Mouse (Mus musculus): Measurements from ENCODE around the gene Aplp1. TPM values are rescaled to one million over a fixed set of nuclear protein-coding genes. Genes with fewer than 3 reads are reported as not detected.

Aplp1 gene
- polyA plus RNA-seq, 1 experiment = 2.3 TPM

GRCm38 (mm10) chr7:30431793-30432192, 13.5 kb downstream of the Aplp1 start:
- TF ChIP-seq POLR2A (IDR thresholded peaks at IDR 0.05; ENCODE audit: borderline replicate concordance, low read depth, low read length) = no peak
- peak; percentile 56 for TF ChIP-seq CTCF (IDR thresholded peaks at IDR 0.05; ENCODE audit: low read depth, low read length)

GRCm38 (mm10) chr7:30430191-30430590, 15.1 kb downstream of the Aplp1 start:
- TF ChIP-seq CTCF (IDR thresholded peaks at IDR 0.05; ENCODE audit: low read depth, low read length) = no peak
- TF ChIP-seq POLR2A (IDR thresholded peaks at IDR 0.05; ENCODE audit: borderline replicate concordance, low read depth, low read length) = no peak
- Histone ChIP-seq H3K4me1 (ENCODE audit: control insufficient read depth, insufficient read depth, low read length) (peaks cover 15% of the 10 kb centered on the region), H3K27ac (ENCODE audit: insufficient read depth, low read depth, low read length) (no peak overlapping the region), H3K4me3 (ENCODE audit: insufficient read depth, low read length) (no peak overlapping the region)

More at GRCm38 (mm10) chr7:30431793-30432192, 13.5 kb downstream of the Aplp1 start:
- Histone ChIP-seq H3K4me1 (ENCODE audit: control insufficient read depth, insufficient read depth, low read length) (peaks cover 15% of the 10 kb centered on the region), H3K4me3 (ENCODE audit: insufficient read depth, low read length) (no peak overlapping the region), H3K27ac (ENCODE audit: insufficient read depth, low read depth, low read length) (no peak overlapping the region)

- TF ChIP-seq CTCF (IDR thresholded peaks at IDR 0.05; ENCODE audit: low read depth, low read length) = no peak
- TF ChIP-seq POLR2A (IDR thresholded peaks at IDR 0.05; ENCODE audit: borderline replicate concordance, low read depth, low read length) = no peak
- peaks cover 18% of the 10 kb centered on the region for H3K4me1 ChIP-seq (ENCODE audit: control insufficient read depth, insufficient read depth, low read length)
- H3K4me3 ChIP-seq (ENCODE audit: insufficient read depth, low read length) = no peak overlapping the region
- H3K27ac ChIP-seq (ENCODE audit: insufficient read depth, low read depth, low read length) = no peak overlapping the region
Observed at GRCm38 (mm10) chr7:30429327-30429726, 16.0 kb downstream of the Aplp1 start.

GRCm38 (mm10) chr7:30423071-30423641, 22.2 kb downstream of the Aplp1 start:
- TF ChIP-seq POLR2A (IDR thresholded peaks at IDR 0.05; ENCODE audit: borderline replicate concordance, low read depth, low read length) = no peak
- TF ChIP-seq CTCF (IDR thresholded peaks at IDR 0.05; ENCODE audit: low read depth, low read length) = no peak
- H3K4me1 ChIP-seq (ENCODE audit: control insufficient read depth, insufficient read depth, low read length) = peaks cover 27% of the 10 kb centered on the region
- H3K27ac ChIP-seq (ENCODE audit: insufficient read depth, low read depth, low read length) = peak overlapping the region; percentile 89
- H3K4me3 ChIP-seq (ENCODE audit: insufficient read depth, low read length) = peak overlapping the region; percentile 76

GRCm38 (mm10) chr7:30422560-30422959, 22.8 kb downstream of the Aplp1 start:
- peak overlapping the region; percentile 89 for H3K27ac ChIP-seq (ENCODE audit: insufficient read depth, low read depth, low read length)
- H3K4me1 ChIP-seq (ENCODE audit: control insufficient read depth, insufficient read depth, low read length) = peaks cover 31% of the 10 kb centered on the region
- peak overlapping the region; percentile 76 for H3K4me3 ChIP-seq (ENCODE audit: insufficient read depth, low read length)
- TF ChIP-seq POLR2A (IDR thresholded peaks at IDR 0.05; ENCODE audit: borderline replicate concordance, low read depth, low read length) = no peak
- no peak for TF ChIP-seq CTCF (IDR thresholded peaks at IDR 0.05; ENCODE audit: low read depth, low read length)

GRCm38 (mm10) chr7:30421890-30422435, 23.4 kb downstream of the Aplp1 start:
- H3K4me1 ChIP-seq (ENCODE audit: control insufficient read depth, insufficient read depth, low read length) = peaks cover 36% of the 10 kb centered on the region
- TF ChIP-seq CTCF (IDR thresholded peaks at IDR 0.05; ENCODE audit: low read depth, low read length) = no peak
- TF ChIP-seq POLR2A (IDR thresholded peaks at IDR 0.05; ENCODE audit: borderline replicate concordance, low read depth, low read length) = no peak
- peak overlapping the region; percentile 89 for H3K27ac ChIP-seq (ENCODE audit: insufficient read depth, low read depth, low read length)
- peak overlapping the region; percentile 76 for H3K4me3 ChIP-seq (ENCODE audit: insufficient read depth, low read length)

- Histone ChIP-seq H3K4me3 (ENCODE audit: insufficient read depth, low read length) (peak within 1 kb of the TSS; percentile 76), H3K4me1 (ENCODE audit: control insufficient read depth, insufficient read depth, low read length) (peaks cover 41% of the 10 kb centered on the region), H3K27ac (ENCODE audit: insufficient read depth, low read depth, low read length) (peak within 1 kb of the TSS; percentile 96)
- no peak for TF ChIP-seq CTCF (IDR thresholded peaks at IDR 0.05; ENCODE audit: low read depth, low read length)
- TF ChIP-seq POLR2A (IDR thresholded peaks at IDR 0.05; ENCODE audit: borderline replicate concordance, low read depth, low read length) = peak; percentile 90; the same call in 1 of the 2 replicates
Observed at GRCm38 (mm10) chr7:30421175-30421889, 24.0 kb downstream of the Aplp1 start, which contains the start of gene Nfkbid. Gene Nfkbid (plus strand): TSS chr7:30421732.

- Histone ChIP-seq H3K4me3 (ENCODE audit: insufficient read depth, low read length) (peak overlapping the region; percentile 76), H3K27ac (ENCODE audit: insufficient read depth, low read depth, low read length) (peak overlapping the region; percentile 96), H3K4me1 (ENCODE audit: control insufficient read depth, insufficient read depth, low read length) (peaks cover 41% of the 10 kb centered on the region)
- no peak for TF ChIP-seq CTCF (IDR thresholded peaks at IDR 0.05; ENCODE audit: low read depth, low read length)
- TF ChIP-seq POLR2A (IDR thresholded peaks at IDR 0.05; ENCODE audit: borderline replicate concordance, low read depth, low read length) = no peak
Observed at GRCm38 (mm10) chr7:30420673-30421072, 24.7 kb downstream of the Aplp1 start.

GRCm38 (mm10) chr7:30419561-30420499, 25.5 kb downstream of the Aplp1 start, which contains the start of gene Hcst:
Gene Hcst (minus strand): TSS chr7:30419854.
- TF ChIP-seq CTCF (IDR thresholded peaks at IDR 0.05; ENCODE audit: low read depth, low read length) = no peak
- TF ChIP-seq POLR2A (IDR thresholded peaks at IDR 0.05; ENCODE audit: borderline replicate concordance, low read depth, low read length) = no peak
- H3K4me1 ChIP-seq (ENCODE audit: control insufficient read depth, insufficient read depth, low read length) = peaks cover 41% of the 10 kb centered on the region
- peak within 1 kb of the TSS; percentile 76 for H3K4me3 ChIP-seq (ENCODE audit: insufficient read depth, low read length)
- peak within 1 kb of the TSS; percentile 96 for H3K27ac ChIP-seq (ENCODE audit: insufficient read depth, low read depth, low read length)
